Mouse (Mus musculus) CH12.LX (cell line): ENCODE measurements around the gene Spink8. TPM values are rescaled to one million over a fixed set of nuclear protein-coding genes. Genes with fewer than 3 reads are reported as not detected.
A peak's percentile ranks its signal among the peaks of the same experiment; 100 is the strongest.

ENCODE experiments used
- DNase-seq: peaks from one replicate; pipeline ENCODE4 v3.0.0-alpha.2; 2013; ENCODE audit errors: extremely low read depth
- H3K27ac ChIP-seq: 2 replicates; pipeline ENCODE4 v1.5.1; 2012; ENCODE audit warnings: low read depth, mild to moderate bottlenecking, control low read depth, moderate library complexity; ENCODE audit not compliant: insufficient read depth
- H3K27me3 ChIP-seq: replicated peaks from 2 replicates; pipeline ENCODE3; 2012; ENCODE audit warnings: inconsistent platforms
- H3K36me3 ChIP-seq, 2 experiments: replicated peaks in 1 of 2; 2 replicates each; pipeline versions ENCODE3 to v1.6.1; 2012; ENCODE audit warnings: inconsistent platforms in 1 of 2, low read length in 1 of 2, mild to moderate bottlenecking in 1 of 2, mixed read lengths in 1 of 2, moderate library complexity in 1 of 2; ENCODE audit not compliant: control insufficient read depth in 1 of 2, insufficient read depth in 1 of 2
- H3K4me1 ChIP-seq, 2 experiments: 2 replicates each; pipeline ENCODE4 v1.6.1; 2012; ENCODE audit warnings: inconsistent platforms in 1 of 2, moderate library complexity in 1 of 2; ENCODE audit not compliant: insufficient read depth in 2 of 2, control insufficient read depth in 1 of 2
- H3K4me2 ChIP-seq: 2 replicates; pipeline ENCODE4 v1.6.1; 2012; ENCODE audit warnings: low read depth, mild to moderate bottlenecking, control low read depth; ENCODE audit not compliant: poor library complexity, insufficient read depth, severe bottlenecking
- H3K4me3 ChIP-seq, 3 experiments: fragments of 150-350 bp in 1 of 3; sonication (generic) in 1 of 3; replicated peaks in 1 of 3; 2 replicates each; pipeline versions ENCODE3 to v1.5.1; 2011 to 2012; ENCODE audit warnings: low read depth in 2 of 3, low read length in 2 of 3, mild to moderate bottlenecking in 2 of 3, moderate library complexity in 2 of 3, control low read depth in 1 of 3, improper control_type of control experiment in 1 of 3, inconsistent platforms in 1 of 3, mixed read lengths in 1 of 3; ENCODE audit not compliant: poor library complexity in 1 of 3
- H3K79me2 ChIP-seq: replicated peaks from 2 replicates; pipeline ENCODE4 v1.6.1; 2012; ENCODE audit warnings: mild to moderate bottlenecking, moderate library complexity; ENCODE audit not compliant: control insufficient read depth, poor library complexity, insufficient read depth, severe bottlenecking; ENCODE audit errors: extremely low read depth
- H3K9ac ChIP-seq: 2 replicates; pipeline ENCODE4 v1.6.1; 2012; ENCODE audit warnings: low read depth, mild to moderate bottlenecking, control low read depth, moderate library complexity; ENCODE audit not compliant: insufficient read depth
- H3K9me3 ChIP-seq: replicated peaks from 2 replicates; pipeline ENCODE3; 2012; ENCODE audit warnings: low read length, inconsistent platforms, mixed read lengths
- BHLHE40 ChIP-seq: IDR thresholded peaks from 2 replicates; pipeline ENCODE4 v1.6.1; 2011; ENCODE audit warnings: mild to moderate bottlenecking, low read depth, low read length, improper control_type of control experiment
- CHD1 ChIP-seq: IDR thresholded peaks from 2 replicates; pipeline ENCODE4 v1.6.1; 2012; ENCODE audit warnings: low read depth, low read length, improper control_type of control experiment, inconsistent platforms
- CTCF ChIP-seq, 2 experiments: IDR thresholded peaks in 1 of 2; conservative IDR thresholded peaks in 1 of 2; 2 replicates each; pipeline ENCODE4 v1.5.1; 2011 to 2012; ENCODE audit warnings: low read depth in 2 of 2, low read length in 2 of 2, improper control_type of control experiment in 1 of 2, inconsistent platforms in 1 of 2, mild to moderate bottlenecking in 1 of 2, moderate library complexity in 1 of 2
- E2F4 ChIP-seq: IDR thresholded peaks from 2 replicates; pipeline ENCODE4 v1.6.1; 2011; ENCODE audit warnings: low read depth, low read length, improper control_type of control experiment; ENCODE audit not compliant: insufficient replicate concordance
- ELF1 ChIP-seq: IDR thresholded peaks from 2 replicates; pipeline ENCODE4 v1.6.1; 2014; ENCODE audit warnings: low read depth, mild to moderate bottlenecking, inconsistent platforms, low read length, improper control_type of control experiment
- HCFC1 ChIP-seq: IDR thresholded peaks from 2 replicates; pipeline ENCODE4 v1.6.1; 2012; ENCODE audit warnings: low read depth, mild to moderate bottlenecking, inconsistent platforms, low read length, improper control_type of control experiment
- IRF4 ChIP-seq: IDR thresholded peaks from 2 replicates; pipeline ENCODE4 v1.6.1; 2014; ENCODE audit warnings: low read depth, mild to moderate bottlenecking, inconsistent platforms, low read length, improper control_type of control experiment
- JUN ChIP-seq: IDR thresholded peaks from 2 replicates; pipeline ENCODE4 v1.6.1; 2011; ENCODE audit warnings: low read depth, mild to moderate bottlenecking, low read length, improper control_type of control experiment, moderate library complexity; ENCODE audit not compliant: insufficient read depth
- JUND ChIP-seq: conservative IDR thresholded peaks from 2 replicates; pipeline ENCODE4 v1.6.1; 2011; ENCODE audit warnings: low read depth, low read length, improper control_type of control experiment
- KAT2A ChIP-seq: IDR thresholded peaks from 2 replicates; pipeline ENCODE4 v1.6.1; 2012; ENCODE audit warnings: low read length, improper control_type of control experiment, inconsistent platforms; ENCODE audit not compliant: insufficient replicate concordance
- MAX ChIP-seq: IDR thresholded peaks from 2 replicates; pipeline ENCODE4 v1.6.1; 2011; ENCODE audit warnings: low read length, improper control_type of control experiment
- MAZ ChIP-seq: IDR thresholded peaks from 2 replicates; pipeline ENCODE4 v1.6.1; 2012; ENCODE audit warnings: low read depth, mild to moderate bottlenecking, inconsistent platforms, low read length, improper control_type of control experiment, moderate library complexity
- MEF2A ChIP-seq: IDR thresholded peaks from 2 replicates; pipeline ENCODE4 v1.6.1; 2014; ENCODE audit warnings: low read depth, mild to moderate bottlenecking, inconsistent platforms, low read length, improper control_type of control experiment, borderline replicate concordance
- MXI1 ChIP-seq: IDR thresholded peaks from 2 replicates; pipeline ENCODE4 v1.6.1; 2011; ENCODE audit warnings: mild to moderate bottlenecking, low read depth, low read length, improper control_type of control experiment
- MYC ChIP-seq: IDR thresholded peaks from 2 replicates; pipeline ENCODE4 v1.6.1; 2011; ENCODE audit warnings: low read depth, mild to moderate bottlenecking, improper control_type of control experiment, low read length
- NRF1 ChIP-seq: IDR thresholded peaks from 2 replicates; pipeline ENCODE4 v1.6.1; 2014; ENCODE audit warnings: low read depth, mild to moderate bottlenecking, inconsistent platforms, low read length, improper control_type of control experiment, moderate library complexity
- PAX5 ChIP-seq: IDR thresholded peaks from 2 replicates; pipeline ENCODE4 v1.6.1; 2012; ENCODE audit warnings: low read length, inconsistent platforms, mixed read lengths
- POLR2A ChIP-seq: IDR thresholded peaks from 2 replicates; pipeline ENCODE4 v1.6.1; 2011; ENCODE audit warnings: low read depth, mild to moderate bottlenecking, improper control_type of control experiment, low read length
- POLR2AphosphoS2 ChIP-seq: IDR thresholded peaks from 2 replicates; pipeline ENCODE4 v1.6.1; 2011; ENCODE audit warnings: low read depth, low read length, improper control_type of control experiment
- RAD21 ChIP-seq: IDR thresholded peaks from 2 replicates; pipeline ENCODE4 v1.6.1; 2011; ENCODE audit warnings: low read depth, mild to moderate bottlenecking, low read length, improper control_type of control experiment, moderate library complexity
- SIN3A ChIP-seq: IDR thresholded peaks from 2 replicates; pipeline ENCODE4 v1.6.1; 2012; ENCODE audit warnings: low read length, improper control_type of control experiment, inconsistent platforms
- SMC3 ChIP-seq: IDR thresholded peaks from 2 replicates; pipeline ENCODE4 v1.6.1; 2011; ENCODE audit warnings: low read depth, low read length, improper control_type of control experiment
- TBP ChIP-seq: conservative IDR thresholded peaks from 2 replicates; pipeline ENCODE4 v1.6.1; 2011; ENCODE audit warnings: low read depth, low read length, improper control_type of control experiment
- TCF12 ChIP-seq: IDR thresholded peaks from 2 replicates; pipeline ENCODE4 v1.6.1; 2014; ENCODE audit warnings: low read depth, mild to moderate bottlenecking, inconsistent platforms, low read length, improper control_type of control experiment
- UBTF ChIP-seq: IDR thresholded peaks from 2 replicates; pipeline ENCODE4 v1.6.1; 2012; ENCODE audit warnings: low read depth, mild to moderate bottlenecking, inconsistent platforms, low read length, improper control_type of control experiment, moderate library complexity
- USF1 ChIP-seq: IDR thresholded peaks from 2 replicates; pipeline ENCODE4 v1.6.1; 2014; ENCODE audit warnings: low read depth, mild to moderate bottlenecking, inconsistent platforms, low read length, improper control_type of control experiment
- USF2 ChIP-seq: conservative IDR thresholded peaks from 2 replicates; pipeline ENCODE4 v1.6.1; 2011; ENCODE audit warnings: low read depth, low read length, improper control_type of control experiment
- ZKSCAN1 ChIP-seq: IDR thresholded peaks from 2 replicates; pipeline ENCODE4 v1.6.1; 2012; ENCODE audit warnings: low read depth, inconsistent platforms, low read length, improper control_type of control experiment, borderline replicate concordance
- ZMIZ1 ChIP-seq: IDR thresholded peaks from 2 replicates; pipeline ENCODE4 v1.6.1; 2012; ENCODE audit warnings: low read depth, mild to moderate bottlenecking, inconsistent platforms, low read length, improper control_type of control experiment
- ZNF384 ChIP-seq: IDR thresholded peaks from 2 replicates; pipeline ENCODE4 v1.6.1; 2012; ENCODE audit warnings: low read depth, low read length, improper control_type of control experiment, inconsistent platforms
- dilution Hi-C: fragments of 300-500 bp; cut with MboI; formaldehyde crosslinking; loops from 2 replicates; pipeline ENCODE4 v1.14.3; 2020; ENCODE audit warnings: low sequenced_read_pairs; ENCODE audit not compliant: extremely low pct_unique_long_range_greater_than_20kb, extremely low pct_ligation_motif_present
- in situ Hi-C: fragments of 300-500 bp; cut with MboI; formaldehyde crosslinking; loops from 3 replicates; pipeline ENCODE4 v1.14.3; 2019; ENCODE audit warnings: low sequenced_read_pairs, low pct_ligation_motif_present, low pct_unique_long_range_greater_than_20kb, mixed read lengths
- polyA plus RNA-seq: library from polyadenylated mRNA; unstranded; fragments of >175 nt; gene quantifications from 2 replicates; pipeline ENCODE4 v1.2.1, GENCODE M21; 2012; ENCODE audit warnings: low read depth; ENCODE audit not compliant: insufficient read length
- total RNA-seq, 2 experiments: library from RNA; depleted of rRNA; stranded (reverse); fragments of 300-350 nt in 1 of 2; fragments of >200 nt in 1 of 2; gene quantifications; 2 replicates each; pipeline ENCODE4 v1.2.3; 2012 to 2014

Gene Spink8
- total and polyA plus RNA-seq, 3 experiments = not detected

DNA sequence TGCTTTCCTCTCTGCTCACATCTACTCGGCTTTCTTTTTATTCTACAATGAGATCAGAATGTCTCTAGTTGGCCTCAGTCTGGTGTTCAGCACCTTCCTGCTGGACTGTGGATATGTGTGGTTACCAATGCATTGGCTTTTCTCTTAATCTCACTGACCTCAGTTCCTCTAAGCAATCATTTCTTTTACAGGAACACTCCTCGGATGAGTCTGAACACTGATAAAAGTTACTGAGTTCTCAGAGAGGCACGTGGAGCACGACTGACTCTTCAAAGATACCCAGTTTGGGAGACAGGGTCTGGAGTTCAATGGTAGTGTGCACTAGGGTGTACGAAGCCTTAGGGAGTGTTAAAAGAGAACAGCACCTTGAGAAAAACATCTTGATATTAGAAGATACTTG, 14.1 kb downstream of the Spink8 start:
- H3K27ac ChIP-seq = no peak overlapping the region
- no peak for DNase-seq
- H3K4me2 ChIP-seq = no peak overlapping the region
- H3K4me1 ChIP-seq = no peaks in the 10 kb centered on the region
- in situ Hi-C loops = no loop called here
- H3K79me2 ChIP-seq = no peaks in the 10 kb centered on the region
- peaks cover 5 to 11% of the 10 kb centered on the region in 2 experiments for H3K36me3 ChIP-seq
- no peaks in the 10 kb centered on the region for H3K9me3 ChIP-seq
- no peak overlapping the region for H3K9ac ChIP-seq
- TF ChIP-seq MEF2A (no peak), SIN3A (no peak), JUND (no peak), RAD21 (no peak), NRF1 (no peak), PAX5 (no peak), SMC3 (no peak), ELF1 (no peak), POLR2A (no peak), IRF4 (no peak), MXI1 (no peak), CHD1 (no peak), ZKSCAN1 (no peak), JUN (no peak), HCFC1 (no peak), CTCF (conservative IDR thresholded peaks at IDR 0.05 in 1 of 2, IDR thresholded peaks at IDR 0.05 in 1 of 2; ENCODE audit: low read depth in 2 of 2, low read length in 2 of 2) (no peak), E2F4 (no peak)
- dilution Hi-C loops = no loop called here
- H3K4me3 ChIP-seq = no peak overlapping the region
- peaks cover 8% of the 10 kb centered on the region for H3K27me3 ChIP-seq

DNA sequence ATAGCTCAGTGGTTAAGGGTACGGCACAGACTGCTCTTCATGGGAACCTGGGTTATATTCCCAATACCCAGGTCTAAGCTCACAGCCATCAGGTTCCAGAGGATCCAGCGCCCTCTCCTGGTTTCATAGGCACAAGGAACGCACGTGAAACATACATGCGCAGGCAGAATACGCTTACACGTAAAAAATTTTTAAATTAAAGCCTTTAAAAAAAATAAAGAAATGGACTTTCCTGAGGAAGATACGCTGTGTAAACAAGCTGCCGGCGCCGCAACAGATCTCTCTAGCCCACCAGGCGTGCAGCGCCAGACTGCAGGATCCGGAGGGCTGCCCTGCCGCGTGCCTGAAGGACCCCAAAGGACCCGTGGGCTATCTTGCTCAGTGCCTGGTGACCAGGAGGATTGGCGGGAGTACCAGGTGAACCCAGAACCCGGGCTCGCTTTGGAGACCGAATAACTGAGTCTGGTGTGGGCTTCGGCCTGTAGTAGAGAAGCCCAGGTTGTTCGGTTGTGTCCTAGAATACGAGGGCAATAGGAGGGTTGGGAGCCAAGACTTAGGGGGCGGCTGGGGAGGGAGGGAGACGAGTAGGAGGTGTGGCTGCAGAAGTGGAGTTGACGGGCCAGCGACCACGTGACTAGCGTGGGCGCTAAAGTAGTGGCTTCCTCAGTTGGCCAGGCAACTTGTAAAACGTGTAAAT, 20.5 kb downstream of the Spink8 start, which contains the start of gene Nme6:
TSS of gene Nme6 (plus strand) at position 359 of the 697 bp plus-strand sequence.
- Histone ChIP-seq H3K9me3 (no peaks in the 10 kb centered on the region), H3K4me3 (peak within 1 kb of the TSS; percentile 62 to 89 (median 67)), H3K36me3 (peaks cover 16 to 33% of the 10 kb centered on the region in 2 experiments), H3K27me3 (no peaks in the 10 kb centered on the region), H3K4me2 (peak within 1 kb of the TSS; percentile 90), H3K4me1 (peaks cover 0 to 15% of the 10 kb centered on the region in 2 experiments; a peak in 2 of 4 replicates), H3K27ac (peak within 1 kb of the TSS; percentile 59; the same call in 1 of the 2 replicates), H3K9ac (peak within 1 kb of the TSS; percentile 88), H3K79me2 (no peaks in the 10 kb centered on the region)
- DNase-seq = peak; percentile 84
- in situ Hi-C loops = no loop called here
- dilution Hi-C loops = no loop called here
- TF ChIP-seq MAZ = peak; percentile 80
- TF ChIP-seq JUN = no peak
- peak; percentile 64; the same call in 1 of the 2 replicates for TF ChIP-seq KAT2A
- TF ChIP-seq ZMIZ1 = peak; percentile 53; the same call in 1 of the 2 replicates
- peak; percentile 85 for TF ChIP-seq USF2
- peak; percentile 37; the same call in 1 of the 2 replicates for TF ChIP-seq E2F4
- TF ChIP-seq IRF4 = peak; percentile 91
- no peak for TF ChIP-seq JUND
- peak; percentile 99 for TF ChIP-seq MAX
- TF ChIP-seq CHD1 = no peak
- TF ChIP-seq MYC = peak; percentile 85
- TF ChIP-seq POLR2AphosphoS2 = peak; percentile 60; the same call in 1 of the 2 replicates
- TF ChIP-seq TBP = peak; percentile 46; the same call in 1 of the 2 replicates
- no peak for TF ChIP-seq PAX5
- TF ChIP-seq RAD21 = peak; percentile 46
- peak; percentile 98 for TF ChIP-seq MXI1
- TF ChIP-seq CTCF (conservative IDR thresholded peaks at IDR 0.05 in 1 of 2, IDR thresholded peaks at IDR 0.05 in 1 of 2; ENCODE audit: low read depth in 2 of 2, low read length in 2 of 2) = peak; percentile 24 to 81
- TF ChIP-seq ELF1 = peak; percentile 33
- TF ChIP-seq USF1 = peak; percentile 88
- TF ChIP-seq SIN3A = peak; percentile 92
- peak; percentile 88 for TF ChIP-seq BHLHE40
- no peak for TF ChIP-seq UBTF
- TF ChIP-seq TCF12 = peak; percentile 72
- TF ChIP-seq ZNF384 = no peak
